In genomic region chr8:120250750-120251410, GRCm38 (mm10) we compare ENCODE assay signal across 9 mouse cellular contexts. TPM values are rescaled to one million over a fixed set of nuclear protein-coding genes. Genes with fewer than 3 reads are reported as not detected.
DNase-seq lines count a peak whose midpoint lies in the region; ATAC-seq and TF ChIP-seq lines count a peak whose summit lies in the region.
"Had no signal": no experiment of that assay in that cellular context is flagged by ENCODE, and none has a peak within 500 bp of the region (broad histone marks: within the 10 kb centered on the region; RNA-seq: fewer than 3 reads in every experiment).

No protein-coding gene starts in this region.

- 0 out of 2 replicates have a peak, but pooled peaks have one; percentile 21 for ATAC-seq in forebrain, embryonic 15.5 days (replicated peaks)
- ATAC-seq in limb, embryonic 13.5 days (ENCODE audit: low FRiP score, low read depth), result no peak

- no peak overlapping the region for H3K4me3 ChIP-seq in left cerebral cortex, adult 2 months
- H3K4me3 ChIP-seq in forebrain, embryonic 15.5 days, result no peak overlapping the region
- no peak overlapping the region for H3K4me3 ChIP-seq in limb, embryonic 13.5 days

- H3K9ac ChIP-seq in forebrain, embryonic 15.5 days (replicated peaks), result no peak overlapping the region
- no peak overlapping the region for H3K9ac ChIP-seq in limb, embryonic 13.5 days

- 67% methylated on average over 16 of the region's 16 CpGs for WGBS in forebrain, embryonic 15.5 days
- WGBS in limb, embryonic 13.5 days, result 62% methylated on average over 16 of the region's 16 CpGs

- no peaks in the 10 kb centered on the region for H3K9me3 ChIP-seq in forebrain, embryonic 15.5 days
- no peaks in the 10 kb centered on the region for H3K9me3 ChIP-seq in limb, embryonic 13.5 days

- H3K4me2 ChIP-seq in forebrain, embryonic 15.5 days (replicated peaks), result no peak overlapping the region
- H3K4me2 ChIP-seq in limb, embryonic 13.5 days (replicated peaks), result no peak overlapping the region

- H3K36me3 ChIP-seq in forebrain, embryonic 15.5 days, result no peaks in the 10 kb centered on the region
- H3K36me3 ChIP-seq in limb, embryonic 13.5 days, result no peaks in the 10 kb centered on the region

- no peak for DNase-seq in left cerebral cortex, adult 2 months (ENCODE audit: extremely low spot score in 1 of 2, low spot score in 2 of 2)
- DNase-seq in left cerebral cortex, adult 8-10 months (ENCODE audit: low spot score in 2 of 2), result no peak
- DNase-seq in retina, postnatal 7 days (ENCODE audit: low read depth, low spot score), result peak; percentile 66
- no peak for DNase-seq in ovary, postnatal 14 days (ENCODE audit: low spot score)
- DNase-seq in thymus, postnatal 0 days (ENCODE audit: low spot score), result no peak
- DNase-seq: left cerebral cortex, postnatal 4 days; thymus, adult 18-20 months had no signal

- H3K27me3 ChIP-seq in forebrain, embryonic 15.5 days, result no peaks in the 10 kb centered on the region
- H3K27me3 ChIP-seq in limb, embryonic 13.5 days, result no peaks in the 10 kb centered on the region

- intact Hi-C loops in left cerebral cortex, adult 2 months (cut with DNase I), result no loop called here

- H3K4me1 ChIP-seq in forebrain, embryonic 15.5 days, result peaks cover 15% of the 10 kb centered on the region
- H3K4me1 ChIP-seq in limb, embryonic 13.5 days, result peaks cover 52% of the 10 kb centered on the region

- TF ChIP-seq CTCF in left cerebral cortex, adult 2 months (IDR thresholded peaks at IDR 0.05), result no peak

- H3K27ac ChIP-seq in left cerebral cortex, adult 2 months, result peak overlapping the region; percentile 69
- H3K27ac ChIP-seq in forebrain, embryonic 15.5 days (replicated peaks), result 0 out of 2 replicates have a peak overlapping the region, but pooled peaks have one; percentile 38
- peak overlapping the region; percentile 29; the same call in 1 of the 2 replicates for H3K27ac ChIP-seq in limb, embryonic 13.5 days

RNA-seq across cellular contexts. Expression of gene Gse1, which starts 22.6 kb away (rescaled TPM):
- total RNA-seq in left cerebral cortex, adult 2 months (2021), result 100 to 1,000 TPM in 1 of 2 experiments, 10 to 100 TPM in 1; 77.7 to 105 TPM
- total RNA-seq in left cerebral cortex, adult 8-10 months (2022), result 10 to 100 TPM; 71.5 to 78.0 (median 73.1) TPM
- polyA plus RNA-seq in forebrain, embryonic 15.5 days (2015; fragmentation: Nextera tagmentation; extraction: Ambion mirVana), result 31.3 and 32.7 TPM in 2 replicates
- 6.9 and 7.1 TPM in 2 replicates for polyA plus RNA-seq in limb, embryonic 13.5 days (2015; fragmentation: Nextera tagmentation; extraction: Ambion mirVana)
- polyA plus RNA-seq in thymus, postnatal 0 days (2015; fragmentation: Nextera tagmentation; extraction: Ambion mirVana), result 26.3 and 35.9 TPM in 2 replicates
